Mouse (Mus musculus) CH12.LX (cell line): Measurements from ENCODE around the gene Slc9c1.

Experiments used
- CHD2 ChIP-seq: IDR thresholded peaks from 2 replicates; pipeline ENCODE4 v1.6.1; 2011; ENCODE audit warnings: low read length, improper control_type of control experiment
- CTCF ChIP-seq, 2 experiments: IDR thresholded peaks in 1 of 2; conservative IDR thresholded peaks in 1 of 2; 2 replicates each; pipeline ENCODE4 v1.5.1; 2011 to 2012; ENCODE audit warnings: low read depth in 2 of 2, low read length in 2 of 2, improper control_type of control experiment in 1 of 2, inconsistent platforms in 1 of 2, mild to moderate bottlenecking in 1 of 2, moderate library complexity in 1 of 2
- ELF1 ChIP-seq: IDR thresholded peaks from 2 replicates; pipeline ENCODE4 v1.6.1; 2014; ENCODE audit warnings: low read depth, mild to moderate bottlenecking, inconsistent platforms, low read length, improper control_type of control experiment
- HCFC1 ChIP-seq: IDR thresholded peaks from 2 replicates; pipeline ENCODE4 v1.6.1; 2012; ENCODE audit warnings: low read depth, mild to moderate bottlenecking, inconsistent platforms, low read length, improper control_type of control experiment
- MAX ChIP-seq: IDR thresholded peaks from 2 replicates; pipeline ENCODE4 v1.6.1; 2011; ENCODE audit warnings: low read length, improper control_type of control experiment
- MEF2A ChIP-seq: IDR thresholded peaks from 2 replicates; pipeline ENCODE4 v1.6.1; 2014; ENCODE audit warnings: low read depth, mild to moderate bottlenecking, inconsistent platforms, low read length, improper control_type of control experiment, borderline replicate concordance
- MYC ChIP-seq: IDR thresholded peaks from 2 replicates; pipeline ENCODE4 v1.6.1; 2011; ENCODE audit warnings: low read depth, mild to moderate bottlenecking, improper control_type of control experiment, low read length
- NRF1 ChIP-seq: IDR thresholded peaks from 2 replicates; pipeline ENCODE4 v1.6.1; 2014; ENCODE audit warnings: low read depth, mild to moderate bottlenecking, inconsistent platforms, low read length, improper control_type of control experiment, moderate library complexity
- POLR2A ChIP-seq: IDR thresholded peaks from 2 replicates; pipeline ENCODE4 v1.6.1; 2011; ENCODE audit warnings: low read depth, mild to moderate bottlenecking, improper control_type of control experiment, low read length
- POLR2AphosphoS2 ChIP-seq: IDR thresholded peaks from 2 replicates; pipeline ENCODE4 v1.6.1; 2011; ENCODE audit warnings: low read depth, low read length, improper control_type of control experiment
- TCF12 ChIP-seq: IDR thresholded peaks from 2 replicates; pipeline ENCODE4 v1.6.1; 2014; ENCODE audit warnings: low read depth, mild to moderate bottlenecking, inconsistent platforms, low read length, improper control_type of control experiment
- USF2 ChIP-seq: conservative IDR thresholded peaks from 2 replicates; pipeline ENCODE4 v1.6.1; 2011; ENCODE audit warnings: low read depth, low read length, improper control_type of control experiment
- ZKSCAN1 ChIP-seq: IDR thresholded peaks from 2 replicates; pipeline ENCODE4 v1.6.1; 2012; ENCODE audit warnings: low read depth, inconsistent platforms, low read length, improper control_type of control experiment, borderline replicate concordance

- TF ChIP-seq CTCF (conservative IDR thresholded peaks at IDR 0.05 in 1 of 2, IDR thresholded peaks at IDR 0.05 in 1 of 2; ENCODE audit: low read depth in 2 of 2, low read length in 2 of 2) (peak; percentile 88 to 98), ZKSCAN1 (no peak), POLR2AphosphoS2 (no peak), POLR2A (no peak), HCFC1 (no peak; the same call in 1 of the 2 replicates), USF2 (no peak), MAX (0 out of 2 replicates have a peak, but pooled peaks have one; percentile 30), ELF1 (no peak), MEF2A (peak; percentile 55; the same call in 1 of the 2 replicates), NRF1 (0 out of 2 replicates have a peak, but pooled peaks have one; percentile 23), CHD2 (no peak), TCF12 (0 out of 2 replicates have a peak, but pooled peaks have one; percentile 17), MYC (no peak)
Observed at GRCm38 (mm10) chr16:45630347-45630960, 95.3 kb downstream of the Slc9c1 start.
